Mouse (Mus musculus) cerebellum, adult (tissue): ENCODE data around the gene Rhag.

Source experiments
- ATAC-seq: cut with Nextera tagmentation; 2 replicates; pipeline ENCODE4 v1.9.2; 2017; ENCODE audit warnings: mild to moderate bottlenecking, moderate library complexity, mixed read lengths; ENCODE audit not compliant: insufficient number of reproducible peaks, low FRiP score, low TSS enrichment

Gene Rhag

DNA sequence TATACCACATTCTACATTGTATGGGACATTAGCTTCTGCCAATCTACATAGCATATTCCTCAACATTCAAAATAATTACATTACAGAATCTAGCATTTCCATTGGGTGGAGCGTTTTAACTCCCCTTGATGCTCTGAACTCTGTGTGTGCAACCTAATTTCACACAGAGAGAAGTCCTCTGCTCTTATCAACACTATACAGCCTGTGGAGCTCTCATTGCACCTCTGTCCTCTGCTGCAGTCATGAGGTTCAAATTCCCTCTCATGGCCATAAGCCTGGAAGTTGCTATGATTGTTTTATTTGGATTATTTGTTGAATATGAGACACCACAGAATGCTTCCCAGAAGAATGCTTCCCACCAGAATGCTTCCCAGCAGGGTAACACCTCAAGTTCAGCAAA lies at the start of gene Rhag:
Gene Rhag, plus strand, starts transcription at position 193 of the 400 bp plus-strand sequence.
- ATAC-seq, result no peak

DNA sequence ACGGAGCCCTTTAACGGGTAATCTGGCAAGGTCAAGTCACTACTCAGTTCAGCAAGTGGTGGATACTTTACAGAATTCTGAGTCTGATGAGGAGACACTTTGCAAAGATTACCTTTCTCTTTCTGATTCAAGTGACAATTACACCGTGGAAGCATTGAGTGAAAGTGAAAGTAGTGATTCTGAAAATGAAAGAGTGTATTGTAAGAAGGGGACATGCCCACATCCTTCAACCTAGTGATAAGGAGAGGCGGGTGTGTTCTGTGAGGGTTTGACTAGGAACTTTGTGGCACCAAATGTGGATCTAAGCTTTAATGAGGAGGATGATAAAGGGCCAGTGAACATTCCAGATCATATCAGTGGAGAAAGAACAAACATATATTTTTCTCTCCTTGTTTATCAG lies 47.3 kb upstream of the Rhag start:
- no peak for ATAC-seq

DNA sequence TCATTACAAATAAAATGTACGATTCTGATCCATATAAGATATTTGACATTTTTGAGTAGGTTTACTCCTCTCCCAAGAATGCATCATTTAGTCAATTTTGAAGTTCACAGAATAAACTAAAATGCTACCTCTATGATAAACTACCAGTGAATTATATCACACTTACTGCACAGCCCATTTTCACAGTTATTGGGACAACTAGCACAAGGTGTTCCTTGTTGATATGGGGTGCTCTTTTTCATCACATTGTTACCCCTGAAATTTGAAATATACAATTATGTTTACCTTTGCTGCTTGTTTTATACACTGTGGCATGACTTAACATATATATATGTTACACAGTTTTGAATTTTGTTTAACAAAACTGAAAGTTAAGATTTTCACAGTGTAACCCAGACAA lies 43.8 kb upstream of the Rhag start:
- no peak for ATAC-seq

- ATAC-seq, result no peak
Measured at GRCm38 (mm10) chr17:40789877-40790276, 21.0 kb upstream of the Rhag start.

DNA sequence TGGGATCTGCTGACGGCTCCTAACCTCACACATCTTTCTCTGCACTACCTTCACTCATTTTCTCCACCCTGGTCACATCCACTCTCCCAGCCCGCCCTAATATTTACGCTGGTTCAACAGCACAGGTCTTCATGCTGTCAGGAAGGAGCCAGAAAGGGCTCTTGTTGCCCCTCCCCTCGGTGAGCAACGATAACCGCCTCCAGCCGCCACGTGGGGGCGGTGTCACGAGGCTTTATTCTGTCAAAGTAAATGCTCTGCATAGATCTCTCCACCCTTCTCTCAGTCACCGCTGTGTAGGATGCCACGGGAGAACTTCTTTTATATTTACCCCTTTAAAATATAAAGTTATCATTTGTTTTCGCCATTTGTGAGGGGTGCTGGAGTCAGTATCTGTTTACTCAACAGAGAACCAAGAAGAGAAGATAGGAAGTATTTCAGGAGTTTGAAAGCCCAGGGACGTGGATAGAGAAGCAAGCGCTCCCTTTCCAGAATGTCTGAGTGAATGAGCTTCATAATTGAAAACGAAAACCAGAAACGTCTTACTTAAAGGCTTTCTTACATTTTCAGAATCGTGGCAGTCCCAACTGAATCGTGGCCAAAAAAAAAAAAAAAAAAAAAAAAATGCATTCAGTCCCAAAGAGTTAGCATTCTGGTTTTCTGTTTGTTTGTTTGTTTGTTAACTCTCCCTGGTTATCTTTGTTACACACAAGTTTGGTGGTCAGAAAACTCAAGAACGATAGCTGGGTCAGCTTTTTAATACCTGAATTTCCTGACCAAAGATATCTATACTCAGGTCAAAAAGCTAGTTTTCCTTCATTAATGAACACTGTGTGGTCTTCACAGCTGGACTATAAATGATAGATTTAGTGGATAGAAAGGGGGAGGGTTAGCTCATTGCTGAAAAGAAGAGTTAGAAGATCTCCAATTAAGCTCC lies 16.7 kb upstream of the Rhag start:
- no peak for ATAC-seq

DNA sequence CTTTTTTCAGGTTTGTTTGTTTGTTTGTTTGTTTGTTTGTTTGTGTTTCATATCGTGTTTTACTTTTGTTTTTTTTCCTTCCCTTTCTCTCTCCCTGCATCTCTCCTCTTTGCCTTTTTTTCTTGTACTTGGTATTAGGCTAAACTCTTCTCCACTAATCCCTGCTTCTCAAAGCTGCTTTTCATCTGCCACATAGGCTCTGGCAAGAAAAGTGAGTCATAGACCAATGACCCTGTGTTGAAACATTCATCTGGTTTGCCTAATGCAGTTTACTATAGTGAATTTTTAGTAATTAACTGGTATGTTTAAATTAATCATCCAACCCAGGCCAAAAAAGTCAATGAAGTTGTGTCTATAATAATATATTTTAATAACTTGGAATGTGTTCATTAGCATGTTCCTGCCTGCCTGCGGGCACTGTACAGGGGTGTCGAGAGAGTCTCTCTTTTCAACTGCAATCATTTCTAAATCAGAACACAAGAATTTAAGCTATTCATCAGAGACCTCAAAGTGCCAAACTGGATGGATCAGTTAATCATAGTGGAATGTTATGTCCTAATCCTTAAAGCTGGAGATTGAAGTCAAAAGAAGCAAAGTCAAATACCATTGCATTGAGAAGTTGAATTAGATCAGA lies 8.1 kb upstream of the Rhag start:
- ATAC-seq, result no peak

DNA sequence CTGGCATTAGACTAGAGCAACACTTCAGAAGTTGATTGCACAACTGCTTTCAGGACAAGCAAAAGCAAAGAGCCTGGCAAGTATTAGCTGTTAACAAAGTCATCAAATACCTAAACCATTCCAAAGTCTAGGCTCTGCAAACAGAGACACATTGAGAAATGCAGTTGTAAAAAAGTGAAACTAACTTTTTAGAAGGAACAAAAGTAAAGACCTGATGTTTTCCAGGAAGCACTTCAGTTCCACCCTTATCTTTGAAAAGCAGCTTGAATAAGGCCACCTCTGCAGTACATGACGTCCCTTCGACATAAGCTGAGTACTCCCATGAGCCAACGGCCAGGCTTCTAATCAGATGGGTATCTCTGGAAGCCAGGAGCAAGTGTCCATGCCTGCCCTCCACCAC lies 4.4 kb upstream of the Rhag start:
- no peak for ATAC-seq

GRCm38 (mm10) chr17:40806953-40807572 lies 3.9 kb upstream of the Rhag start, which contains the start of gene Crisp2:
Gene Crisp2, minus strand, starts transcription at chr17:40807003.
- ATAC-seq, result no peak

DNA sequence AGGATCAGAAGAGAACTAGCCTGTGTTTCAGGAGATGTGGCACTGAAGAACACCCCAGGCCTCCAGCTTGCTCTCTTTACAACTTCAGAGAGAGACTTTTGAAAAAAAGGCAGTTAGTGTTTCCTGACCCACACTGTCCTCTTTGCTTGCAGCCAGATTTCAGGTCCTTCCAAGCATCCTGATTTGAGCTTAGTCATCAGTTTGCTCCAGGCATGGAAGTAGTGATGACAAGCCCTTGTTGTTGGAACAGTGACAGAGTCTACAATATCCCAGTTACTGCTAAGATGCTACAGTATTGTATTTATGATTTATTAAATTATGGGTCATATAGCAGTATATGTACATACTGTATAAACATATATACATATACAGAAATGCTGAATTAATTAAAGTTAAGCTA lies 2.9 kb upstream of the Rhag start:
- ATAC-seq, result no peak

GRCm38 (mm10) chr17:40811560-40811959 lies 634 bp downstream of the Rhag start:
- ATAC-seq, result no peak

GRCm38 (mm10) chr17:40812259-40812658 lies 1.3 kb downstream of the Rhag start:
- no peak for ATAC-seq

- no peak for ATAC-seq
Measured at GRCm38 (mm10) chr17:40817340-40817943, 6.5 kb downstream of the Rhag start.

DNA sequence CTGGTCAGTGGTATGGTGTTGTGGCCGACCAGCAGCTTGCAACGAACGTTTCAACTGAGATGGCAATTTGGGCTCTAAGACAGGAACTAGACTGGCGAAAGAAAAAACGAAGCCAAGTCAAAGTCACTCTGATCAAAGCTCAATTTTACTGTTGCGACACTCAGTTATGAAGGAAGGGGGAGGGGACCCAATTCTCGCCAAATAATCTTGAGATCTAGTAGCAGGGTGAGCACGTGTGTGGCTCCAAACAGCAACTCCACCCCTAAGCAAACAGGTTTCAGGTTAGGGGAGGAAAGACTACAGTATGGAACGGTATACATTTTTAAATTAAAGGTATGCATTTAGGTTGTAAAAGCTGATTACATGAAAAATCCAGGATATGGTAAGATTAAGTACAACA lies 10.6 kb downstream of the Rhag start:
- no peak for ATAC-seq

DNA sequence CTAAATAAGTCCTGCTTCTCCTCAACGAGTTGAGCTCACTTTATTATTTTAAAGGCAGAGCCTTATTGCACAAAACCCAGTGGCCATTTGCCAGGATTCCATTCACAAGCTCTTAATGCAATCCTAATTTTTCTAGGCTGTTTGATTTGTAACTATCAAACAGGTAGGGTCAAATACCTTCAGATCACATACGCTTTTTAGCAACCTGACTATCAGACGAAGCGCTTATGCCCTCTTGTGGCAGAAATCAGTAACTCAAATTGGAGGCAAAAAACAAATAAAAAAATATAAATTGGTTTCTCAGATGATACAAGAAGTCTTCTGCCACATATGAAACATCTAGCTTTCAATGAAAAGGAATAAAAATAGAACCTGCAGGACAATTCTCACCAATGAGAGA lies 12.9 kb downstream of the Rhag start:
- ATAC-seq, result no peak

DNA sequence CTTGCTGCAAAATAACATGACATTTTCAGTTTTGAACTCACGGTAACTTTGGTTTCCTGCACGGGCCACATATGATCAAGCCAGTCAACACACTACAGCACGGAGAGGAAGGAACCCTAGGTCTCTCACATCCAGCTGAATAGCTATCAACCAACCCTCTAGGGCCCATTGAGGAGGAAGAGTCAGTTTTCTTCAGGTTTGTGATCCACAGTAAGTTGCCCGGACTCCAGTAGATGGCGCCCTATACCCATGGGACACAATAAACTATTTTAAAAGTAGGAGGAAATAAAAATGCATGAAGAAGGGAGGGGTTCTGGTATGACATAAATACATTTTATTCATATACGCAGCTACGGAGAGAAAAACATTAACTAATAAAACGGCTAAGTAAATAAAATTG lies 13.6 kb downstream of the Rhag start:
- ATAC-seq, result no peak

DNA sequence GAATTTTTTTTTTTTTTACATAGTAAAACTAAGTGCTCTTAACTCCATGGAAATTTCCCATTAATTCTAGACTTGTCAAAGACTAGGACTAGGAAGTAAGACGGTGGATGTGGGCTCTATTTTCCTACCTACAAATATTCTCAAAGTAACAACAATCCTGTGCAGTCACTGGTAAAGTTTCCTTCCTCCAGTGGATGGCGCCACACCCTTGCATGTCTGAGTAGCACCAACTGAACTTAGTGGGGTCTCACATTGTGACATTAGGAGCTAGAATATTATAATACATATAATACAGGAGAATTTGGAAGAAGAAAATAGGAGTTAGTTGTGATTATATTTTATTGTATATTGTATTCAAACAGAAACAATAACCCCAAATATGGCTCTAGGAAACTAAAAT lies 20.9 kb downstream of the Rhag start:
- no peak for ATAC-seq

- no peak for ATAC-seq
Measured at GRCm38 (mm10) chr17:40837308-40837707, 26.4 kb downstream of the Rhag start.

DNA sequence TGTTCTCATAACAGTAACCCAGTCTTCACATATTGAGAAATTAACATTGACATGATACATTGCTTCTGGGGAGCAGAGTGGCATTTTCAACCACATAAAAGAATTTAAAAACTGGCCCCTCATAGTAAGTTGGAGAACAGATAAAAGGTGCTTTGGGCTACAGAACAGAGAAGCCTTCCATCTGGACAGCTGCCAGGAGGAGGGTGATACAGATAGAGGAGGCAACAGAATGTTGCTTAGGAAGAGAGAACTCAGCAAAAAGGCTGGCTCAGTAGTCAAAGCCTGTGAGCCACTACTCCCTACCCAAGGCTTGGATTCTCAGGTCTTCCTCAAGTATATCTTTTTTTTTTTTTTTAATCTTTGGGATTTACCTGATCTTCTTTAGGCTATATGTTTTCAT lies 44.1 kb downstream of the Rhag start:
- ATAC-seq, result no peak

- no peak for ATAC-seq
Measured at GRCm38 (mm10) chr17:40868952-40869747, 58.2 kb downstream of the Rhag start.

- no peak for ATAC-seq
Measured at GRCm38 (mm10) chr17:40872626-40873025, 61.7 kb downstream of the Rhag start.
